Mouse (Mus musculus) small intestine, adult 2 months (tissue): ENCODE data around the gene Arl4c. TPM values are rescaled to one million over a fixed set of nuclear protein-coding genes. Genes with fewer than 3 reads are reported as not detected.

Source experiments
- H3K27ac ChIP-seq: fragments of 200-500 bp; 2 replicates; pipeline ENCODE4 v1.5.1; 2012; ENCODE audit warnings: low read depth, low read length, control low read depth, inconsistent platforms; ENCODE audit not compliant: insufficient read depth
- H3K27me3 ChIP-seq: fragments of 200-500 bp; 2 replicates; pipeline ENCODE4 v1.6.1; 2012; ENCODE audit warnings: mild to moderate bottlenecking, moderate library complexity, low read length, inconsistent platforms; ENCODE audit not compliant: control insufficient read depth, insufficient read depth
- H3K36me3 ChIP-seq: fragments of 200-500 bp; 2 replicates; pipeline ENCODE4 v1.6.1; 2012; ENCODE audit warnings: mild to moderate bottlenecking, low read length, control low read depth, inconsistent platforms; ENCODE audit not compliant: control insufficient read depth, insufficient read depth
- H3K4me1 ChIP-seq: fragments of 200-500 bp; 2 replicates; pipeline ENCODE4 v1.6.1; 2012; ENCODE audit warnings: low read length, inconsistent platforms, mixed read lengths; ENCODE audit not compliant: control insufficient read depth, insufficient read depth, insufficient read length
- H3K4me3 ChIP-seq: fragments of 200-500 bp; 2 replicates; pipeline ENCODE4 v1.5.1; 2012; ENCODE audit warnings: low read depth, mild to moderate bottlenecking, control low read depth, inconsistent platforms, low read length, moderate library complexity
- CTCF ChIP-seq: fragments of 200-500 bp; IDR thresholded peaks from 2 replicates; pipeline ENCODE4 v1.5.1; 2012; ENCODE audit warnings: low read depth, mild to moderate bottlenecking, control low read depth, inconsistent platforms, low read length, moderate library complexity, mixed read lengths; ENCODE audit not compliant: insufficient replicate concordance, insufficient read length; ENCODE audit errors: extremely low read depth
- POLR2A ChIP-seq: fragments of 200-500 bp; IDR thresholded peaks from 2 replicates; pipeline ENCODE4 v1.6.1; 2012; ENCODE audit warnings: low read depth, mild to moderate bottlenecking, control low read depth, inconsistent platforms, low read length, moderate library complexity
- WGBS: fragments of 180-500 bp; shearing (Covaris S2); methylation state at CpG from one replicate; pipeline ENCODE4 v1.1.7; 2018; 5-methylcytosine and 5-hydroxymethylcytosine counted together
- polyA plus RNA-seq: library from polyadenylated mRNA; depleted of rRNA; stranded (reverse); fragments of >200 nt; gene quantifications from 2 replicates; pipeline ENCODE4 v1.2.3, GENCODE M21; 2012

The Arl4c gene
- polyA plus RNA-seq, 1 experiment, result 6.5 TPM

GRCm38 (mm10) chr1:88742372-88742771 lies 40.4 kb upstream of the Arl4c start:
- Histone ChIP-seq H3K4me3 (no peak overlapping the region), H3K27ac (no peak overlapping the region), H3K36me3 (no peaks in the 10 kb centered on the region), H3K27me3 (no peaks in the 10 kb centered on the region), H3K4me1 (no peaks in the 10 kb centered on the region)
- TF ChIP-seq CTCF (peak; percentile 69; the same call in 1 of the 2 replicates), POLR2A (no peak)
- 41% methylated on average over 7 of the region's 7 CpGs for WGBS

GRCm38 (mm10) chr1:88739546-88739945 lies 37.5 kb upstream of the Arl4c start:
- Histone ChIP-seq H3K36me3 (no peaks in the 10 kb centered on the region), H3K27me3 (no peaks in the 10 kb centered on the region), H3K27ac (no peak overlapping the region), H3K4me3 (no peak overlapping the region), H3K4me1 (no peaks in the 10 kb centered on the region)
- TF ChIP-seq POLR2A, result no peak
- no peak for TF ChIP-seq CTCF
- WGBS, result 85% methylated on average over 4 of the region's 4 CpGs

GRCm38 (mm10) chr1:88738931-88739330 lies 36.9 kb upstream of the Arl4c start:
- H3K4me1 ChIP-seq, result no peaks in the 10 kb centered on the region
- WGBS, result 42% methylated on average over 3 of the region's 3 CpGs
- TF ChIP-seq POLR2A (no peak), CTCF (no peak)
- no peak overlapping the region for H3K4me3 ChIP-seq
- no peaks in the 10 kb centered on the region for H3K27me3 ChIP-seq
- H3K27ac ChIP-seq, result no peak overlapping the region
- no peaks in the 10 kb centered on the region for H3K36me3 ChIP-seq

GRCm38 (mm10) chr1:88729496-88729895 lies 27.5 kb upstream of the Arl4c start:
- Histone ChIP-seq H3K27ac (no peak overlapping the region), H3K4me3 (no peak overlapping the region), H3K27me3 (no peaks in the 10 kb centered on the region), H3K4me1 (no peaks in the 10 kb centered on the region), H3K36me3 (no peaks in the 10 kb centered on the region)
- WGBS, result 48% methylated on average over 1 of the region's 1 CpGs
- TF ChIP-seq POLR2A (no peak), CTCF (no peak)

GRCm38 (mm10) chr1:88727369-88727768 lies 25.3 kb upstream of the Arl4c start:
- Histone ChIP-seq H3K36me3 (no peaks in the 10 kb centered on the region), H3K27ac (no peak overlapping the region), H3K4me1 (no peaks in the 10 kb centered on the region), H3K27me3 (no peaks in the 10 kb centered on the region), H3K4me3 (no peak overlapping the region)
- TF ChIP-seq POLR2A (no peak), CTCF (no peak)
- WGBS, result 100% methylated on average over 1 of the region's 1 CpGs

- Histone ChIP-seq H3K27ac (no peak overlapping the region), H3K36me3 (no peaks in the 10 kb centered on the region), H3K27me3 (0 out of 2 replicates have a peak, but pooled peaks cover 2% of the 10 kb centered on the region), H3K4me1 (no peaks in the 10 kb centered on the region), H3K4me3 (no peak overlapping the region)
- TF ChIP-seq POLR2A (no peak), CTCF (no peak)
- 74% methylated on average over 1 of the region's 1 CpGs for WGBS
These were observed 23.7 kb upstream of the Arl4c start for GRCm38 (mm10) chr1:88725716-88726115.

- Histone ChIP-seq H3K4me1 (no peaks in the 10 kb centered on the region), H3K4me3 (no peak overlapping the region), H3K36me3 (no peaks in the 10 kb centered on the region), H3K27ac (no peak overlapping the region), H3K27me3 (0 out of 2 replicates have a peak, but pooled peaks cover 2% of the 10 kb centered on the region)
- WGBS, result 43% methylated on average over 11 of the region's 11 CpGs
- TF ChIP-seq POLR2A (no peak), CTCF (no peak)
These were observed 18.7 kb upstream of the Arl4c start for GRCm38 (mm10) chr1:88720626-88721229.
